Mouse (Mus musculus) E14TG2a.4 (cell line): ENCODE data around the gene Ankrd44.

Source experiments
- H3K27me3 ChIP-seq: 2 replicates; pipeline ENCODE4 v1.6.1; 2014; ENCODE audit warnings: low read length, control low read depth; ENCODE audit not compliant: insufficient read depth
- H3K36me3 ChIP-seq: 2 replicates; pipeline ENCODE4 v1.6.1; 2014; ENCODE audit warnings: low read length, control low read depth; ENCODE audit not compliant: insufficient read depth
- H3K4me1 ChIP-seq: replicated peaks from 2 replicates; pipeline ENCODE4 v1.6.1; 2014; ENCODE audit warnings: low read depth, low read length, control low read depth
- H3K4me3 ChIP-seq: replicated peaks from 2 replicates; pipeline ENCODE4 v1.5.1; 2014; ENCODE audit warnings: mild to moderate bottlenecking, low read length
- H3K9me3 ChIP-seq: 2 replicates; pipeline ENCODE4 v1.6.1; 2014; ENCODE audit warnings: low read length, control low read depth
- CTCF ChIP-seq: conservative IDR thresholded peaks from 2 replicates; pipeline ENCODE4 v1.5.1; 2014; ENCODE audit warnings: low read length
- NANOG ChIP-seq: IDR thresholded peaks from 2 replicates; pipeline ENCODE4 v1.6.1; 2014; ENCODE audit warnings: borderline replicate concordance, low read length, mixed read lengths
- POU5F1 ChIP-seq: IDR thresholded peaks from 2 replicates; pipeline ENCODE4 v1.6.1; 2014; ENCODE audit warnings: low read length, borderline replicate concordance

Ankrd44 gene

GRCm38 (mm10) chr1:54794709-54795108 is 131.5 kb downstream of the Ankrd44 start:
- no peak overlapping the region for H3K4me3 ChIP-seq
- no peaks in the 10 kb centered on the region for H3K4me1 ChIP-seq
- TF ChIP-seq CTCF (no peak), NANOG (no peak), POU5F1 (no peak)
- H3K9me3 ChIP-seq = no peaks in the 10 kb centered on the region
- H3K36me3 ChIP-seq = no peaks in the 10 kb centered on the region
- no peaks in the 10 kb centered on the region for H3K27me3 ChIP-seq

GRCm38 (mm10) chr1:54791406-54791805 is 134.8 kb downstream of the Ankrd44 start:
- no peak for TF ChIP-seq NANOG
- no peak for TF ChIP-seq POU5F1
- TF ChIP-seq CTCF = no peak

GRCm38 (mm10) chr1:54789327-54789960 is 136.7 kb downstream of the Ankrd44 start:
- Histone ChIP-seq H3K27me3 (no peaks in the 10 kb centered on the region), H3K4me3 (no peak overlapping the region), H3K9me3 (no peaks in the 10 kb centered on the region), H3K36me3 (no peaks in the 10 kb centered on the region), H3K4me1 (no peaks in the 10 kb centered on the region)
- TF ChIP-seq NANOG (no peak), POU5F1 (no peak), CTCF (no peak)

More at GRCm38 (mm10) chr1:54791406-54791805, 134.8 kb downstream of the Ankrd44 start:
- no peak overlapping the region for H3K4me3 ChIP-seq
- no peaks in the 10 kb centered on the region for H3K27me3 ChIP-seq
- no peaks in the 10 kb centered on the region for H3K9me3 ChIP-seq
- H3K4me1 ChIP-seq = no peaks in the 10 kb centered on the region
- no peaks in the 10 kb centered on the region for H3K36me3 ChIP-seq

GRCm38 (mm10) chr1:54788337-54788736 is 137.8 kb downstream of the Ankrd44 start:
- no peaks in the 10 kb centered on the region for H3K36me3 ChIP-seq
- no peaks in the 10 kb centered on the region for H3K27me3 ChIP-seq
- no peaks in the 10 kb centered on the region for H3K4me1 ChIP-seq
- TF ChIP-seq POU5F1 = no peak
- H3K9me3 ChIP-seq = no peaks in the 10 kb centered on the region
- H3K4me3 ChIP-seq = no peak overlapping the region

- Histone ChIP-seq H3K4me1 (0 out of 2 replicates have a peak, but pooled peaks cover 4% of the 10 kb centered on the region), H3K36me3 (no peaks in the 10 kb centered on the region), H3K9me3 (no peaks in the 10 kb centered on the region), H3K27me3 (no peaks in the 10 kb centered on the region), H3K4me3 (no peak overlapping the region)
- no peak for TF ChIP-seq POU5F1
- TF ChIP-seq NANOG = no peak
- no peak for TF ChIP-seq CTCF
Measured at GRCm38 (mm10) chr1:54778151-54778550, 148.0 kb downstream of the Ankrd44 start.

GRCm38 (mm10) chr1:54777104-54777503 is 149.1 kb downstream of the Ankrd44 start:
- Histone ChIP-seq H3K36me3 (no peaks in the 10 kb centered on the region), H3K9me3 (no peaks in the 10 kb centered on the region), H3K4me3 (no peak overlapping the region), H3K27me3 (no peaks in the 10 kb centered on the region), H3K4me1 (0 out of 2 replicates have a peak, but pooled peaks cover 4% of the 10 kb centered on the region)
- TF ChIP-seq POU5F1 (no peak), CTCF (no peak), NANOG (no peak)

- Histone ChIP-seq H3K27me3 (no peaks in the 10 kb centered on the region), H3K9me3 (no peaks in the 10 kb centered on the region)
Measured at GRCm38 (mm10) chr1:54776116-54776515, 150.1 kb downstream of the Ankrd44 start.

GRCm38 (mm10) chr1:54772843-54773242 is 153.3 kb downstream of the Ankrd44 start:
- Histone ChIP-seq H3K36me3 (no peaks in the 10 kb centered on the region), H3K4me3 (no peak overlapping the region), H3K9me3 (peaks cover 7% of the 10 kb centered on the region; the same call in 1 of the 2 replicates), H3K27me3 (no peaks in the 10 kb centered on the region), H3K4me1 (0 out of 2 replicates have a peak, but pooled peaks cover 4% of the 10 kb centered on the region)
- TF ChIP-seq POU5F1 = no peak
- no peak for TF ChIP-seq NANOG
- TF ChIP-seq CTCF = no peak

More at GRCm38 (mm10) chr1:54776116-54776515, 150.1 kb downstream of the Ankrd44 start:
- TF ChIP-seq NANOG (no peak), POU5F1 (no peak), CTCF (no peak)
- Histone ChIP-seq H3K36me3 (no peaks in the 10 kb centered on the region), H3K4me1 (0 out of 2 replicates have a peak, but pooled peaks cover 4% of the 10 kb centered on the region), H3K4me3 (no peak overlapping the region)

GRCm38 (mm10) chr1:54771471-54771870 is 154.7 kb downstream of the Ankrd44 start:
- Histone ChIP-seq H3K4me1 (0 out of 2 replicates have a peak, but pooled peaks cover 4% of the 10 kb centered on the region), H3K36me3 (no peaks in the 10 kb centered on the region), H3K27me3 (no peaks in the 10 kb centered on the region), H3K9me3 (peaks cover 7% of the 10 kb centered on the region; the same call in 1 of the 2 replicates), H3K4me3 (no peak overlapping the region)
- TF ChIP-seq CTCF = no peak
- no peak for TF ChIP-seq NANOG
- no peak for TF ChIP-seq POU5F1
